Mouse (Mus musculus): Measurements from ENCODE around the gene Msantd3.

The Msantd3 gene

DNA sequence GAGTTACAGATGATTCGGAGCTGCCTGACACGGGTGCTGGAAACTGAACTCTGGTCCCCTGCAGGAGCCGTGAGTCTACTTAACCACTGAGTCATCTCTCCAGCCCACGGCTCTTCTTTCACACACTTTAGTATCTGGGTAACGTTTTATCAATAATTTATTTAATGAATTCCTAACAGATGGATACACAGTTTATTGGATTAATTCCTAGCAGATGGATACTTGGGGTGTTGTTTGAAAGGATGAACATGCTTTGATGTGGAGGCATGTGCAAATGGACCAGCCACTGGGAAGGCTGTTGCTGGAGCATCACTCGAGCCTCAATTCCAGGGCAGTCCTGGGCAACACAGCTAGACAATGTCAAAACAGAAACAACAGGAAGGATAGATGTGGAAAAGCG, 56.4 kb downstream of the Msantd3 start:
- DNase-seq (ENCODE audit: low spot score in 2 of 2), result no peak

DNA sequence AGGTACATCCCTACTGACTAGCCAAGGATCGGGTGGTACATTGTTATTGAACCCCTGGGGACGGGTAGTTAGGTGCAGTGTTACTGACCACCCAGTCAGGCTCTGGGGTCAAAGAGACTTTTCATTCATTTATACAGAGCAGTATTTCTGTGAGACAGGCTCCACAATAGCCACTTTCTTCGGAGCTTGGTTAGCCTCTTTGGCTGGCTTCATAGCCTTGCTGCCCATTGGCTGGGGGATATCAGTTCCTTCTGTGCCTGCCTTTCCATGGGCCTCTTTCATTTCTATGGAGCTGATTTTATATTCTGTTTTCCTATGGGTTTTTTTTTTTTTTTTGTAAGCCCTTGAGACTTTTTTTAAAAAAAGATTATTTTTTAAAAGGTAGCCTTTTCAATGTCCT, 65.9 kb downstream of the Msantd3 start:
- DNase-seq (ENCODE audit: low spot score in 2 of 2), result no peak

DNA sequence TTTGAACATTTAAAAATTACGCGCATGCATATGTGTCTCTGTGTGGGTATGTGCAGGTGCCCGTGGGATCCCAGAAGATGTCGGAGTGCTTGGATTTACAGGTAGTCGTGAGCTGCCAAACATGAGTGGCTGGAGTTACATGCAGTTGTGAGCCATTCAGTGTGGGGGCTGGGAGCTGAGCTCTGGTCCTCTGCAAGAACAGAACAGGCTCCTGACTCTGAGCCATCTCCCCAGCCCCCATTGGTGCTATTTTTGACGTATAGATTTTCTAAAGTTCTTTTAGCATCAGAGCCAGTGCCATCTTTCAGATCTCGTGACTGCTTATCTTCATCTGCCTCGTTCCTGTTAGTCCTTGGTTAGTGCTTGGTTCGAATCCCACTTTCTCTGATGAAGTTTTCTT, 69.8 kb downstream of the Msantd3 start:
- DNase-seq (ENCODE audit: low spot score in 2 of 2), result no peak

DNA sequence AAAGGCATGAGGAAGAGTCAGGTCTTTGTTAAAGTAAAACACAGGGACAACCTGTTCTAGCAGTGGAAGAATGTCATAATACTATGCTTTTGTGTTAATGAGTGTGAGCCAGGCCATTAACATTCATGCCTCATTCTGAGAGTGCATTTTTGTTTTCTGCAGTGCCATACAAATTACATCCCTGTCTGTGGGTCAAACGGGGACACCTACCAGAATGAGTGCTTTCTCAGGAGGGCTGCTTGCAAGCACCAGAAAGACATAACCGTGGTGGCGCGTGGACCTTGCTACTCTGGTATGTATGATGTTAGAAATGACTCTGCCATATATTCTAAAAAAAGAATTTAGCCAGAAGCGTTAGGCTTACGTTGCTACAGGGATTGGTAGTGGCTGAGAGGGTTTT, 70.5 kb downstream of the Msantd3 start:
- DNase-seq (ENCODE audit: low spot score in 2 of 2), result no peak
